Mouse (Mus musculus): ENCODE results near the gene Pigq. TPM values are rescaled to one million over a fixed set of nuclear protein-coding genes. Genes with fewer than 3 reads are reported as not detected.

Gene Pigq
- polyA plus RNA-seq, 1 experiment from 2014 or later = 50.9 TPM

DNA sequence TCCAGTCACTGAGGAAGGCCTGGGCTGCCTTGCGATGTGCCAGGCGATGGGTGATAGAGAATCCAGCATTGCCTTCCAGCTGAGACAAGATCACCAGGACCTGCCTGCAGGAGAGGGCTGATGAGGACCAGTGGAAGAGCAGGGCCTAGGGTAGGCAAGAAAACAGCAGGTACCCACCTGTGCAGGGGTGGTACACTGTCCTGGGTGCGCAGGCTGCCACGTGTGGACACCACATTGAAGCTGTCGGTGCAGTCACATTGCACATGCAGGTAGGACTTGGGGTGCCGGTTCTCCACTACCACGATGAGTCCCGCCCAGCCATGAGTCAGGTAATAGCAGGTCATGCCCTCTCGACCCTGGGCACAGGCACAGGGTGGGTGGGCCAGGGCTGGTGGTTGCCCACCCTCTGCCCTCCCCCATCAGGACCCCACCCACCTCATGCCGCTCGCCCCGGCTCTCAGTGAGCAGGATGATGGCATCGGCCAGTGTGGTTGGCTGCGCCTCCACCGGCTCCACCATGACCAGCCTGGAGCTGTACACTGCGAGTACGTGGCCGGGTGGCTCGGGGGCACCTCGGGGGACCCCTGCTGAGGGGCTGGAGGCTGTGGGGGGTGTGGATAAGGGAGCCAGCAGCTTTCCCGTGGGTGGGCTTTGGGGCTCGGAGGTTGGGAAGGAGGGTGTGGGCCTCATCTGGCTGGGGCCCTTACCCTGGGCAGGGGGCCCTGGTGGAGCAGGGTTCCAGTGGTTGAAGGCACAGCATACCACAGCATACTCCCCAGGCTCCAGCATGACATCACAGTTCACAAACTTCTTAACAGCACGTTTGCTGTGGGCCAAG is 15.1 kb upstream of the Pigq start:
- Histone ChIP-seq H3K36me3 (ENCODE audit: control insufficient read depth, insufficient read depth, low read length) (no peaks in the 10 kb centered on the region; the same call in 1 of the 2 replicates), H3K4me3 (ENCODE audit: low read depth, low read length) (no peak overlapping the region)
- no peak for ATAC-seq (ENCODE audit: low FRiP score)

DNA sequence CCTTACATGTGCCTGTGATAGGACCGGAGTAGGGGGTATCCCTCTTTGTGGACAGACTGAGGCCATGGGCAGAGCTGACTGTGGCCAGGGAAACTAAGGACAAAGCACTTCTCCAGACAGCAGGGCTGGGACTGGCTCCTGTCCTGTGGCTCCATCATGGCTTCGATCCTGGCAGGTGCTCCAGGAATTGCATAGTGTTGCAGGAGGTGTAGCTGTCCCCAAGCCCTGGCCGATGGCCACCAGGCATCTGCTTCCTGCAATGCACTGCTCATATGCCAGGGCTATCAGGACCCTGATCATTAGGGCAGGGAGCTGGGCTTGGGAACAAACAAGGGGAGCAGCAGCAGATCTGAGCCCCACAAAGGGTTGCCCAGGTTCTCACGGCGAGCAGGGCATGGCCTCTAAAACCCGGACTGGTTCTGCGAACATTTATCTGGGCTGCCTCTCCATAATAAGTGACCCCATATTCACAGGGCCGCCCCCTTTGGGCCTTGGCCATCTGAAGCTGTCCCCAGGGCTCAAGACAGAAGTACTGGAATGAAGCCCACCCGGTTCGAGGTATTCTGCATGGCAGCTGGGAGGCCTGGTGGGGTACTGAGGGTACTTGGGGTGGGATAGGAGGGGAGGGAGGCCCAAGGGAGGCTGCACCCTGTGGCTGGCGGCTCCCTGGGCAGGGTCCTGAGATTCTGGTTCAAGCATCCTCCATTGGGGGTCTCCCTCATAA is 14.2 kb upstream of the Pigq start:
- H3K4me3 ChIP-seq (ENCODE audit: low read depth, low read length) = no peak overlapping the region
- no peak overlapping the region for H3K4me2 ChIP-seq
- no peak overlapping the region for H3K27ac ChIP-seq (ENCODE audit: low read depth, low read length)
- WGBS = 96% methylated on average over 11 of the region's 11 CpGs
- H3K36me3 ChIP-seq (ENCODE audit: control insufficient read depth, insufficient read depth, low read length) = no peaks in the 10 kb centered on the region; the same call in 1 of the 2 replicates
- no peaks in the 10 kb centered on the region for H3K27me3 ChIP-seq (ENCODE audit: control insufficient read depth, insufficient read depth, low read length)
- no peak overlapping the region for H3K9ac ChIP-seq (ENCODE audit: low read length)
- H3K9me3 ChIP-seq (ENCODE audit: control insufficient read depth, low read length) = no peaks in the 10 kb centered on the region
- peak; percentile 41 for DNase-seq (ENCODE audit: low spot score, missing footprints)
- no peaks in the 10 kb centered on the region for H3K4me1 ChIP-seq (ENCODE audit: control insufficient read depth, insufficient read depth, low read length)
- no peak for ATAC-seq (ENCODE audit: low FRiP score)

More for the DNA sequence above, 15.1 kb upstream of the Pigq start:
- 91% methylated on average over 23 of the region's 23 CpGs for WGBS
- H3K4me1 ChIP-seq (ENCODE audit: control insufficient read depth, insufficient read depth, low read length) = no peaks in the 10 kb centered on the region
- peak; percentile 47 for DNase-seq (ENCODE audit: low spot score, missing footprints)
- H3K27ac ChIP-seq (ENCODE audit: low read depth, low read length) = no peak overlapping the region
- no peak overlapping the region for H3K4me2 ChIP-seq
- H3K9ac ChIP-seq (ENCODE audit: low read length) = no peak overlapping the region
- no peaks in the 10 kb centered on the region for H3K9me3 ChIP-seq (ENCODE audit: control insufficient read depth, low read length)
- H3K27me3 ChIP-seq (ENCODE audit: control insufficient read depth, insufficient read depth, low read length) = no peaks in the 10 kb centered on the region

- 85% methylated on average over 14 of the region's 14 CpGs for WGBS
- no peaks in the 10 kb centered on the region for H3K4me1 ChIP-seq (ENCODE audit: control insufficient read depth, insufficient read depth, low read length)
- H3K27ac ChIP-seq (ENCODE audit: low read depth, low read length) = no peak overlapping the region
- no peak overlapping the region for H3K4me3 ChIP-seq (ENCODE audit: low read depth, low read length)
- DNase-seq (ENCODE audit: low spot score, missing footprints) (no peak), ATAC-seq (ENCODE audit: low FRiP score) (no peak)
- no peaks in the 10 kb centered on the region for H3K9me3 ChIP-seq (ENCODE audit: control insufficient read depth, low read length)
- H3K36me3 ChIP-seq (ENCODE audit: control insufficient read depth, insufficient read depth, low read length) = no peaks in the 10 kb centered on the region; the same call in 1 of the 2 replicates
- no peak overlapping the region for H3K4me2 ChIP-seq
- no peak overlapping the region for H3K9ac ChIP-seq (ENCODE audit: low read length)
- H3K27me3 ChIP-seq (ENCODE audit: control insufficient read depth, insufficient read depth, low read length) = peaks cover 9% of the 10 kb centered on the region
Observed at GRCm38 (mm10) chr17:25957586-25958051, 12.9 kb upstream of the Pigq start.

- Histone ChIP-seq H3K9ac (ENCODE audit: low read length) (no peak overlapping the region), H3K9me3 (ENCODE audit: control insufficient read depth, low read length) (no peaks in the 10 kb centered on the region), H3K4me2 (no peak overlapping the region), H3K4me3 (ENCODE audit: low read depth, low read length) (no peak overlapping the region), H3K36me3 (ENCODE audit: control insufficient read depth, insufficient read depth, low read length) (no peaks in the 10 kb centered on the region; the same call in 1 of the 2 replicates), H3K27ac (ENCODE audit: low read depth, low read length) (no peak overlapping the region), H3K27me3 (ENCODE audit: control insufficient read depth, insufficient read depth, low read length) (peaks cover 19% of the 10 kb centered on the region), H3K4me1 (ENCODE audit: control insufficient read depth, insufficient read depth, low read length) (peaks cover 3% of the 10 kb centered on the region; the same call in 1 of the 2 replicates)
- 80% methylated on average over 7 of the region's 7 CpGs for WGBS
- ATAC-seq (ENCODE audit: low FRiP score) (no peak), DNase-seq (ENCODE audit: low spot score, missing footprints) (no peak)
Observed at GRCm38 (mm10) chr17:25956631-25957030, 11.9 kb upstream of the Pigq start.

DNA sequence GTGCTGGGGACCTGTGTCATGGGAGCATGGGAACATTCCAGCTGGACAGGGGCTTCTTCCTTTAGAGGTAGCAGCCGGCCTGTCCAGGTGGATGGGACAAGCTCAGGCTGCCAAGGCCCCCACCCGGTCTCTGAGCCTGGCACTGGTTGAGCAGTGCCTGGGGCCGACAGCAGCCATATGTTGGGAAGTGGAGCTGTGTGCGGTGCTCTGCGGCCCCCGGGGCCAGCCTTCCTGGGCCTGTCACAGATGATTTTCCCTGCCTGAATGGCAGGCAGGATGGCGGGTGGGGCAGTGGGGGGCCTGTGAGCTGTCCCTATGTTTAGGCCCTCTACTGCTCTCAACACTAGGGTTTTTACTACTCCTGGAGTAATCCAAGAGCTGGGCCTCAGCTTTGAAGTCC is 11.5 kb upstream of the Pigq start:
- H3K27ac ChIP-seq (ENCODE audit: low read depth, low read length) = no peak overlapping the region
- no peak overlapping the region for H3K9ac ChIP-seq (ENCODE audit: low read length)
- no peaks in the 10 kb centered on the region for H3K9me3 ChIP-seq (ENCODE audit: control insufficient read depth, low read length)
- no peak overlapping the region for H3K4me2 ChIP-seq
- peaks cover 5% of the 10 kb centered on the region; the same call in 1 of the 2 replicates for H3K4me1 ChIP-seq (ENCODE audit: control insufficient read depth, insufficient read depth, low read length)
- no peaks in the 10 kb centered on the region; the same call in 1 of the 2 replicates for H3K36me3 ChIP-seq (ENCODE audit: control insufficient read depth, insufficient read depth, low read length)
- H3K27me3 ChIP-seq (ENCODE audit: control insufficient read depth, insufficient read depth, low read length) = peaks cover 24% of the 10 kb centered on the region
- H3K4me3 ChIP-seq (ENCODE audit: low read depth, low read length) = no peak overlapping the region
- WGBS = 82% methylated on average over 7 of the region's 7 CpGs
- ATAC-seq (ENCODE audit: low FRiP score) (no peak), DNase-seq (ENCODE audit: low spot score, missing footprints) (no peak)

DNA sequence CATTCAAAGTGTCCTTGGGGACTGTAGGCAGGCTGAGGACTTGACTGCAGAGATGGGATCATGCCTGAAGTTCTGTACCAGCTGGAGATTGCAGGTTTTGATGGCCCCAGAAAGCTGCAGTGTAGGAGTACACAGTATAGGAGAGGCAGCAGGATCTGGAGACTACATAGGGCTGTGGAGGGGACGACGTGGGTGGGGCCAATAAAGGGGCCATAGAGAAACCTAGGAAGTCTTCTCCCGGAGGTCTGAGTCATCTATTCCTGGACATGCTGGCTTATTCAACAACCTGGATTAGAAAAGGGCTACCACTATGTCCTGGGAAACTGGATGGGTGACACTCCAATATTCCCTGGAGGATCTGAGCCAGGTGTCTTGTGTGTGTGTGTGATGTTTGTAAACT is 11.0 kb upstream of the Pigq start:
- no peak overlapping the region for H3K27ac ChIP-seq (ENCODE audit: low read depth, low read length)
- H3K4me1 ChIP-seq (ENCODE audit: control insufficient read depth, insufficient read depth, low read length) = peaks cover 5% of the 10 kb centered on the region; the same call in 1 of the 2 replicates
- ATAC-seq (ENCODE audit: low FRiP score) (no peak), DNase-seq (ENCODE audit: low spot score, missing footprints) (peak; percentile 72)
- no peaks in the 10 kb centered on the region for H3K9me3 ChIP-seq (ENCODE audit: control insufficient read depth, low read length)
- no peak overlapping the region for H3K4me3 ChIP-seq (ENCODE audit: low read depth, low read length)
- 73% methylated on average over 3 of the region's 3 CpGs for WGBS
- no peak overlapping the region for H3K9ac ChIP-seq (ENCODE audit: low read length)
- H3K27me3 ChIP-seq (ENCODE audit: control insufficient read depth, insufficient read depth, low read length) = peaks cover 28% of the 10 kb centered on the region
- no peak overlapping the region for H3K4me2 ChIP-seq
- no peaks in the 10 kb centered on the region; the same call in 1 of the 2 replicates for H3K36me3 ChIP-seq (ENCODE audit: control insufficient read depth, insufficient read depth, low read length)

DNA sequence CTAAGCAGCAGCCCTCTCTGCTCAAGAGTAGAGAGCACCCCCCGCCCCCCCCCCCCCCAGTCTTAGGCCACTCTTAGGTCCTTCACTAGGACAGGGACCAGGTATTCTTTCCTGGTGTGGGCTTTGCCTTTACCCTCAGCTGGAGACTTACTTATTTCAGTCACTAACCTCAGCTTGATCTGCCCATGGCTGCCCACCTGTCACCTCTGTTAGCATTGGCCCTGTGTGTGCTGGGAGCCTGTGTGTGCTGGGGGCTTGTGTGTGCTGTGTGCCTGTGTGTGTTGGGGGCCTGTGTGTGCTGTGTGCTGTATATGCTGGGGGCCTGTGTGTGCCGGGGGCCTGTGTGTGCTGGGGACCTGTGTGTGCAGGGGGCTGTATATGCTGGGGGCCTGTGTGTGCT is 9.9 kb upstream of the Pigq start:
- Histone ChIP-seq H3K4me1 (ENCODE audit: control insufficient read depth, insufficient read depth, low read length) (peaks cover 5% of the 10 kb centered on the region; the same call in 1 of the 2 replicates), H3K9me3 (ENCODE audit: control insufficient read depth, low read length) (no peaks in the 10 kb centered on the region), H3K36me3 (ENCODE audit: control insufficient read depth, insufficient read depth, low read length) (no peaks in the 10 kb centered on the region), H3K9ac (ENCODE audit: low read length) (no peak overlapping the region), H3K27ac (ENCODE audit: low read depth, low read length) (no peak overlapping the region), H3K4me3 (ENCODE audit: low read depth, low read length) (no peak overlapping the region), H3K27me3 (ENCODE audit: control insufficient read depth, insufficient read depth, low read length) (peaks cover 37% of the 10 kb centered on the region), H3K4me2 (no peak overlapping the region)
- ATAC-seq (ENCODE audit: low FRiP score) (no peak), DNase-seq (ENCODE audit: low spot score, missing footprints) (peak; percentile 66)
- 74% methylated on average over 2 of the region's 2 CpGs for WGBS

DNA sequence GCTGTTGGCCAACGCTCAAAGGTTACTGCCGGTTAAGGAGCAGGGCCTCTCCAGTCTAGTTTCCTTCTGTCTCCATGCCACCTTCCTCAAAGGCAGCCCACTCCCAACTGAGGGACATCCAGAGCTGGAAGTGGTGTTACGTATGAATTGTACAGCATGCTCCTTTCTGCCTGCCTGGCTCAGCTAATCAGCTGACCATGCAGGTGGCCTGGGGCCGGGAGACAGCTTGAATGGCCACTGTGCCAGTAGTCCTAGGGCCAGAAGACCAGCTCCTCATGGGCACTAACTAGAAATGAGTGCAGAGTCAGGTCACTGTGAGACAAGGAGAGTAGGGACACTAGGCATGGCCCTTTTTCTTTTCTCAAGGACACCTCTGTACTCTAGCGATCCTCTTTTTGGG is 8.4 kb upstream of the Pigq start:
- ATAC-seq (ENCODE audit: low FRiP score) (no peak), DNase-seq (ENCODE audit: low spot score, missing footprints) (no peak)
- Histone ChIP-seq H3K9me3 (ENCODE audit: control insufficient read depth, low read length) (no peaks in the 10 kb centered on the region), H3K36me3 (ENCODE audit: control insufficient read depth, insufficient read depth, low read length) (no peaks in the 10 kb centered on the region), H3K27me3 (ENCODE audit: control insufficient read depth, insufficient read depth, low read length) (peaks cover 37% of the 10 kb centered on the region), H3K4me2 (no peak overlapping the region), H3K4me1 (ENCODE audit: control insufficient read depth, insufficient read depth, low read length) (peaks cover 5% of the 10 kb centered on the region; the same call in 1 of the 2 replicates), H3K4me3 (ENCODE audit: low read depth, low read length) (no peak overlapping the region), H3K27ac (ENCODE audit: low read depth, low read length) (no peak overlapping the region), H3K9ac (ENCODE audit: low read length) (no peak overlapping the region)
- WGBS = 81% methylated on average over 5 of the region's 5 CpGs
